Mouse (Mus musculus) stomach, postnatal 0 days (tissue): Measurements from ENCODE around the gene Vmn1r1.

Source experiments
- CTCF ChIP-seq: IDR thresholded peaks from 2 replicates; pipeline ENCODE4 v1.5.1; 2016; ENCODE audit warnings: antibody characterized with exemption, low read depth, mild to moderate bottlenecking, moderate library complexity
- EP300 ChIP-seq: optimal IDR thresholded peaks from 2 replicates; pipeline ENCODE3; 2016; ENCODE audit warnings: antibody characterized with exemption

DNA sequence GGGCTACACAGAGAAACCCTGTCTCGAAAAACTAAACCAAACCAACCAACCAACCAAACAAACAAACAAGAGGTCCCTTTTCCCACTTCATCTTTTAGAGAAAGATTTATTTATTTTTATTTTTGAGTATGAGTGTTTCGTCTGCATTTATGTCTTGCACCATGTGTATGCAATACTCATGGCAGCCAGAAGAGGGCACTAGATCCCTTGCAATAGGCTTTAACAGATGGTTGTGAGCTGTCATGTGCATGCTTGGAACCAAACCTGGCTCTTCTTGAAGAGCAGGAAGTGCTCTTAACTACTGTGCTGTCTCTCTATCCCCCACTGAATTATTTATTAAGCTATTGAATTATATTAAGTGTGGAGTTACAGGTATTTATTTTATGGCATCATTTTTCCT is 14.3 kb downstream of the Vmn1r1 start:
- peak; percentile 74 for TF ChIP-seq CTCF
- TF ChIP-seq EP300 = no peak
